Mouse (Mus musculus) cerebellum, adult 11-12 months (tissue): ENCODE results near the gene Slc25a26.

Experiments used
- DNase-seq: peaks from one replicate; pipeline ENCODE4 v3.0.0; 2022

Slc25a26 gene

DNA sequence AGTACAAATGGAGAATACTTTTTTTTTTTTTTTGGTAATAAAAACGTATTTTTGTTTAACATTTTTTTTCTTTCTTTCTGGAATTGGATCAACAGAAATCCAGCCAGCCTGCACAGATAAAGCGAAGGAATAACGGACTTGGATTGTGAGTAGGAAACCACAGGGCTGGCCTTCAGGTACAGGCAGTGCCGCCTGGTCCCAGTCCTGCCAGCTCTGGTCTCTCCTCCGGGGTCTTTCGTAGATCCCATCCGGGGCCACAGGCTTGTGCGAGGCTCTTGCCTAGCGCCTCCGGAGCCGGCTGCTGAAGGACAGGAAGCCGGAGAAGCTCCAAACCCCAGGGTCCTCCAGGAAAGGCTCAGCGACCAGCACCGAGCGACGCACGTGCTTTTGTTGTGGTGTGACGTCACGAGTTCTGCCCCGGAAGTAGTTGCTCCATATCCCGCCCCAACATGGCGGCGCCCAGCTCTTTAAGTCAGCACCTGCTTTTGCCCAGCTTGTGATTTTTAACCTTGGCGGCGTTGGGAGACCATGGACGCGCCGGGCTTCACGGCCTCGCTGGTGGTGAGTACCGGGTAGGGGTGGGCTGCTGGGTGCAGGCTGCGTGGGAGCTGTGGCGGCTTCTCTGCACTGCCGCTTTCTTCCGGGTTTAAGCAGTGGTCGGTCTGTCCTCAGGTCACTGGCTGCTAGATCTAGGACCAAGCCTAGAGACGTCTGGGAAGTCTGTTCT lies at the start of gene Slc25a26:
Gene Slc25a26 (plus strand): TSS at position 435 of the 727 bp plus-strand sequence.
- peak; percentile 87 for DNase-seq

DNA sequence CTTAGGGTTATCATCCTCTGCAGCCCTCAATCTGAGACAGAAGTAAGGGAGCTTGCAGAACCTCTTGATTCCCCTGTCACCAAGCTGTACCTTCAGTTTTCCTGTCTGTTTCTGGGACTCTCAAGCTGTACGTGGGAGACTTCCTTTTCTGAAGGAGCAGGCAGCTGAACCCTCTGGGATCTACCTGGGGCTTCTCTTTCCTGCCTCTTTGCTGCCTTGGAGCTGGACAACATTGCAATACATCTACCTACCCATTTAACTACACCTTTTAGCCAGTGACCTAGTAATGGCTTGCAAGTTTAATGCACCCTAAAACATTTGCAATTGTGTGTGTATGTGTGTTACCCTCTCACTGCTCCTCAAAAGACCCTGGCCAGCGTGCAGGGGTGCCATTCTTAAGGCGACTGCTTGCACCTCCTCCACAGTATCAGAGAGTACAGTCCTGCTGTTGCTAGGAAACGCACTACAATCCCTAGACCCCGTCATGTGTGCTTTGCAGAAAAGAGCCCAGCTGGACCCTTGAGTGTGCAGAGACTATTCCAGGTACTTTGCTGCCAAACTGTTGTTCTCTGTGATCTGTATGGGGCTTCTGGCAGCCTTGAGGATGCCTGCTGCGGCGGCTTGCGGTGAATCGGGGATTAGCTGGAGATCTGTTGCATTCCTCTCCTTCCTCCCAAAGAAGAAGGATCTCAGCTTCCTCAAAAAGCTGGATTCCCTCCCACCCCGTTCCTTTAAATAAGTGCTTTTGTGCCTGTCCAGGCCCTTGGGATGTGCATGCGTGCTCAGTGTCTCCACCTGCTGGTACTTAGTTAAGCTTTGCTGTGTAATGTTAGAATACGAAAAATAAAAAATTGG lies 35.9 kb upstream of the Slc25a26 start:
- DNase-seq: peak; percentile 64

DNA sequence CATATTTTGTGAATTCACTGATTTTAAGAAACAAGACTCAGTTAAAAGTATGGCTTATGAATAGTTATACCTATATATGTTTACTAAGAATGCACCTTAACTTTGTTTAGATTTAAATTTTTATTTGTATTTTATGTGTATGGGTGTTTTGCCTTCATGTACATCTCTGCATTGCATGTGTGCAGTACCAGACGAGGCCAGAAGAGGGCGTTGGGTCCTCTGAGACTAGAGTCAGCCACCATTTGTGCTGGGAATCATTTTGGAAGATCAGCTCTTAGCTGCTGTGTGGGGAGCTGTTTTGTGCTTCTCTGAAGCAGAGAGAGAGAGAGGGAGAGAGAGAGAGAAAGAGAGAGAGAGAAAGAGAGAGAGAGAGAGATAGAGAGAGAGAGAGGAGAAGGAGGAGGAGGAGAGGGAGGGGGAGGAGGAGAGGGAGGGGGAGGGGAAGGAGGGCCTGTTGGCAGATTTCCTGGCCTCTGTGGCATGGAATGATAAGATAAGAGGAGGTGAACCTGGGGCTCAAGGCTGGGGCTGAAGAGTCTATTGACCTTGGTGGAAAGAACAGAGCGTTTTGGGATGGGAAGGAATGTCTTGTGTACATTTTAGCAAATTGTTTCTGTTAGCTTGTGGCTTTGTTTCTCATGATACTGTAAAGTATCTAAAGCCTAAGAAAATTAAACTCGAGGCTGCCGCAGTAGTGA lies 33.5 kb upstream of the Slc25a26 start:
- no peak for DNase-seq

DNA sequence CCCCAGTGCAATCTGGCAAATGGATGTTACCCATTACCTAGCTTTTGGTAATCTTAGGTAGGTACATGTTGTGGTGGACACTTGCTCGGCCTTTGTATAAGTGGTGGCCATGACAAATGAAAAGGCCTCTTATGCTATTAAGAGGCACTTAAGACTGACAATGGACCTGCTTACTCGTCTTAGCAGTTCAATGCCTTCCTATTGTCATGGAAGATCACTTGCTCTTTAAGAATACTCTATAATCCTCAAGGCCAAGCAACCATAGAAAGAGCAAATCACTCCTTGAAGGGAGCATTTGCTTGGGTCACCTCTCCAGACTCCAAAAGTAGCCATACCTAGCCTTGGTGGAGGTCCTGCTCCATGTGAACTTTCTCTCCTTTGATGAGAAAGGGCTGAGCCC lies 7.4 kb upstream of the Slc25a26 start:
- DNase-seq: no peak

DNA sequence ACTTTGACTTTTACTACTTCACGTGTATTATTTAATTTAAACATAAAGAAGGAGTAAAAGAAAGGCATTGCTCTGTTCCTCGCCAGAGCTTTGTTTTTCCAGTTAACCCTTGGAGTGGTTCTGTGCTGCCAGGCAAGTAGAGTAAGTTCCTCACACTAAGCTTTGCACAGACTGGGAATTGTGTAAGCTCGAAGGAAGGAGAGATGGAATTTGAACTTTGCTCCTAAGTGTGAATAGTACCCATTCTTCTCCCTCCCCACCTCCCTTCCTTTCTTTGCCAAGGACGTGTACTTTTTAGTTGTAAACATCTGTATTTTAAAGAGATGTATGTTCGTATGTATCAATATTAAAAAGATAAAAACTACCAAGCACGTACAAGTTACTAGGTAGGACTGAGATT lies 3.8 kb downstream of the Slc25a26 start:
- DNase-seq: no peak

DNA sequence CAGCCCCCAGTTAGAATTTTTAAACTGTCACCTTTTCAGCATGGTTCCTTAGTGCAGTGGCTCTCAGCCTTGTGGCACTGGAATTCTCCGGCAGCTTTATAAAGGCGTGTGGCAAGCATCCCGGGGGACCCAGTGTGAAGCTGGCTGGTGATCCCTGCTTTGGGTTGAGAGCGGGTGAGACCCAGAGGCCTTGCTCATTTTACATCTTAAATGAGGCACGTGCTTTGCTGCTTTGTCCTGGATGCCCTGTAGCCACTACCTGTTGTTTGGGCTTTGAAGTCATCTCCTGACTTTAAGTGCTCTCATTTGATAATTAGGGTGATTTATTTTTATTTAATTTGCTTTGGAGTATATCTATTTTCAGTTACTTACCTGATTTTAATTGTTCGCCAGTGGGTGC lies 7.8 kb downstream of the Slc25a26 start:
- no peak for DNase-seq

DNA sequence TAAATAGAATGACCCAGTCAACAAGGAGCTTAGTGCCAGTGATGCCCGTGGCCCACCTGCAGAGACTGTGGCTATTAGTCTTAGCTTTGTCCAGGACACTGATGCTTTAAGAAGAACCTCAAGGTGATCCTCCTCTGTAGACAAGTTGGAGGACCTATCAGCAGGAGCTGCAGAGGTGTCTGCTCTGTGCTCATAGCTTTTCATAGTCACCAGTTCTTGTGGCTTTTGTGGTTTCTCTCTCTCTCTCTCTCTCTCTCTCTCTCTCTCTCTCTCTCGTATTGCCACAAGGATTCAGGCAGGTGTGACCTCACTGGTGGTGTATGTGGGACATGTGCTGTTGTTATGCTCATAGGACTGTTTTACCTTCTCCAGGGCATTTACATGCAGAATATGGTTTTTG lies 8.7 kb downstream of the Slc25a26 start:
- no peak for DNase-seq

DNA sequence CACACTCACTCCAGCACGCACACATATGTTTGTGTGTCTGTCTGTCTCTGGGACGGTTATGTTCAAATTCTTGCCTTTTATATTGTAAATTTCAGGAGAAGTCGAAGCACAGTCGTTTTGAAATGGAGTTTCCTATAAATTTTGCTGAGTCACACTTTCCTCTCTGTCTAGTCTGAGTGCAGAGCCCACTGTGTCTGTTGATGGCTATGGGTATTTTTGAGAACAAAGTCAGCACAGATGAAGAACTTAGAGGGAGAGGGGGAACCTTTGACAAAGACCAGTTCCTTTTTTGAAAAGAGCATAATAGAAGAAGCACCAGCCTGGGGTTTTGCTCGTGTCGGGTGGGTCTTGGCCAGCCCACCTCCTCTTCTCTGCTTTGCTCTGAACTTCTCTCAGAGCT lies 9.1 kb downstream of the Slc25a26 start:
- DNase-seq: no peak

DNA sequence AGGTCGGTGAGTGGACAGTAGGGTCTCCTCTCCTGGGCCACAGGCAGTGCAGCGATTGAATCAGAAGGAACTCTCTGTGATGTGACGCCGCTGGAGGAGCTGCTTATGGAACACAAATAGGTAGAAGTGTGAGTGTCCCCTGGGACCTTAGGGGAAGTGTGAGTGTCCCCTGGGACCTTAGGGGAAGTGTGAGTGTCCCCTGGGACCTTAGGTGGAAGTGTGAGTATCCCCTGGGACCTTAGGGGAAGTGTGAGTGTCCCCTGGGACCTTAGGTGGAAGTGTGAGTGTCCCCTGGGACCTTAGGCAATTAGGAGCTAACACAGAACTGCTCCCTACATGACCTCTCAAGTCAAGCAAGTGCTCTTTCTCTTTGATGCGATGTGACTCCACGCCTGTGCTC lies 18.0 kb downstream of the Slc25a26 start:
- no peak for DNase-seq

DNA sequence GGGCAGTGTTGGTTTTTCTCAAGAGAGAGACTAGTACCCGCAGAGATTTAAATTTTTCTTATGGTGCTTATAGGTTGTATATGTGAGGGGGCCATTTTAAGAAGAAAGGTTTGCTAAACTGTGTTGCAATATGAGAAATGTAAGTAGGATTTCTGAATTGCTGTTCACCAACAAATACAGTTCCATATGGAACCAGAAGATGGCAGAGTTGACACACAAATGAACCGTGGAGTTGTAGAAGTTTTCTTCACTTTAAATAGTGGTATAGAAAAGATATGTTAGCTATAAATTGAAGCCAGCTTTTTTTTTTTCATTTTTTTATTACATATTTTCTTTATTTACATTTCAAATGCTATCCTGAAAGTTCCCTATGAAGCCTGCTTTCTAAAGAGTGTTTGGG lies 24.2 kb downstream of the Slc25a26 start:
- DNase-seq: no peak

DNA sequence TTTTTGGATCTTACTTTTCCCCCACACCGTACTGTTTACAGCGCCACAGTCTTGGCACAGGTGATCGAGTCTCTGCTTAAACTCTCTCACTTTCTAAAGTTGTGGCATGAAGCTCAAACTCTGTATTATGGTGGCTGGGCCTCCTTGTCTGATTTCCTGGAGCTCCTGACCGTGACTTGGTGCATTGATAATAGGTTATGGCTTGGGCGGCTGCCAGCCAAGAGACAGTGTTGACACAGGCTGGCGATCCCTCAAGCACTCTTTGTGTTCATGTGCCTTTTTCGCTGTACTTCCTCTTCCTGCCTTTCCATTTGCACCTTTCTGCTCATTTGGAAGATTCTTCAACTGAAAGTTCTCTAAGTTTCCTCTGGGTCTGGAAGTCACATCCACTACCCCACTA lies 30.6 kb downstream of the Slc25a26 start:
- DNase-seq: no peak

DNA sequence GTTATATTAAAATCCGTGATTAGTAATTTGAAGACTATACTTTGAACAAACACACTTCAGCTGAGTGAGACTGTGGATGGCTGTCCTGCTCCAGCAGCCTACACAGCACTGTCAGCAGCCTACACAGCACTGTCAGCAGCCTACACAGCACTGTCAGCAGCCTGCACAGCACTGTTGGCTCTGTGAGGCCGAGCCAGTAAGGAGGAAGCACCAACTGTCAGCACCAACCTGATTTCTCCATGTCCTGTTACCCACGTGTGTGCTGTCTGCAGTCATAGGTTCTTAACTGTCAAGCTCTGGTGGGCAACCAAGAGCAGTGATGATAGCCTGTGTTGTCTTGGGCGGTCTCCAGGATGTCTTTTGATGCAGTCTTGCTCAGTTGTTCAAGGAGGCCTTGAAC lies 32.0 kb downstream of the Slc25a26 start:
- DNase-seq: no peak

DNA sequence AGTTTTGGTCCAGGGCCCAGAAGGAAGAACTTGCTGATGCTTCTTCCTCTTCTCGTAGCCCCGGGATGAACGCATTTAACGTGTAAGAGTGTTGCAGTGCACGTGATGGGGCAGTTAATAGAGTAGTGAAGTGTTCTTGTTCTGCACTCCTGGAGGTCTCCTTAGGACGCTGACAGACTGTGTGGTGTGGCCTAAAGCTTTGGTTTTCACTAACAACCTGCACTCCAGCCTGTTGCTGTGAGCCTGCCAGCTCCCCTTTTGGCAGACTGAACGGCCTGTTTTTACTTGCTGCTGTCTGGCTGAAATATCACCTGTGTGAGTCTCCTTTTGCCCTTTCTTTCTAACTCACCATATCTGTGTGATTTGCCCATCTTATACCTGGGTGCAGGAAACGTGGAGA lies 36.3 kb downstream of the Slc25a26 start:
- DNase-seq: no peak

DNA sequence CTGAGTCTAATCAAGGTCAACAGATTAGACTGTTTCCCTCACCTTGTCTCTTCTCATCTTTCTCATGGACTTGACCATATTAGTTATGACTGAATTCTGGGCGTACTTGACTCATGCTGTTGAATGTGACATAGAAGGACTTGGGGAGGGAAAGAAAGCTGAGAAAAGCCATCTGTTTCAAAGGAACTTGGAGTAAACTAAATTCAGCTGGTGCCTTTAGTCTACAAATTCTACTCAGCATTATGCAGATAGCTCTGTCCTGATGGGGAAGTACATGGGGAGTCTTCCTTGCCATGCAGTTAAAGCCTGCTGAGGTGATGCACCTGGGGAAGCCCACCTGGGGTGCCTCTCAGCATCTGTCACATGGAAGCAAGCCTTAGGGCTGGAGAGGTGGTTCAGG lies 37.5 kb downstream of the Slc25a26 start:
- DNase-seq: no peak

DNA sequence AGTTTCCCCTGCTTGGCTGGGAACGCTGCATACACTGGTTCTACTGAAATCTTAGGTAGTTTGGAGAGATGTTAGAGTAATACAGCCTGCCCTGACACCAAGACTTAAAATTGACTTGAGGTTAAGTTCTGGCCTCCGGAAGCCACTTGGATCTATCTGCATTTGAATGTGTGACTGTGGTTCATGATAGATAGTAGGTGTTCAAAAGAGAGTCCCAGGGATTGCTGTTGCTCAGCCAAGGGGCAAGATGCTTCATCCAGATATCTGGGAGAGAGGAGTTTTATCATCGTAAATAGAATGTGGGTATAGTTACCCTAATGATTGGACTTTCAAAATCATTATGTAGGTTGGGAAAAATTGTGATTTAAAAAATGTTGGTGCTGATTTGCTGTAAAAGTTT lies 40.0 kb downstream of the Slc25a26 start:
- DNase-seq: no peak

DNA sequence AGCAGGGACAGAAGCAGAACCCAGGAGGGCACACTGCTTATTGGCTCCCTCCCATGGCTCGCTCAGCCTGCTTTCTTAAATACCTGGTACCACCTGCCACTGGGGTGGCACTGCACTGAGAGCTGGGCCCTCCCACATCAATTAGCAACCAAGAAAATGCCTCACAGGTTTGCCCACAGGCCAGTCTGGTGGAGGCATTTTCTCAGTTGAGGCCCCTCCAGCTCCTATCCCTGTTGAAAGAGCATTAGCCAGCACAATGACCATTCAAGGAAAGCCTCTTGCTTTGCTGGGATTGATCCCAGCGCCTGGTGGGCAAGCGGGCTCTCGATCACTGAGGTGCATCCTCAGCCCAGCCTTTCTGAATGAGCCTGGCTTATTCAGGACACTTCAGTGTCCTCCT lies 40.5 kb downstream of the Slc25a26 start:
- no peak for DNase-seq

DNA sequence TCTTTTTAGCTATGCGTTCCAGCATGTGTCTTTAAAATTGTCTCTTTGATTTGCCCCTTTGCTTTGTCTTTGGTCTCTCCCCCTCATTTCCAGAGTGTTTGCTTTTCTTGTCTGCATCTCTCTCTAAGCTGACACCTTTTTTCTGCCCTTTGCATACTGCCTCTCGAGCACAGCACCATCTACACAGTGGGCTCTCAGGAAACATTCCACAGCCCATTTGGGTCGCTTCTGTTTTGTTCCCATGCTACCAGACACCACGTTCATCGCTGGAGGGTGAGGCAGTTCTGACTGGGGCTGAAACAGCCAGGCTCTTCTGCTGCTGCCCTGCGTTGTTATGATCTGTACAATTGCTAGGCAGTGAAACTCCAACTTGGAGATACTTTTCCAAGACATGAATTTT lies 41.0 kb downstream of the Slc25a26 start:
- no peak for DNase-seq

DNA sequence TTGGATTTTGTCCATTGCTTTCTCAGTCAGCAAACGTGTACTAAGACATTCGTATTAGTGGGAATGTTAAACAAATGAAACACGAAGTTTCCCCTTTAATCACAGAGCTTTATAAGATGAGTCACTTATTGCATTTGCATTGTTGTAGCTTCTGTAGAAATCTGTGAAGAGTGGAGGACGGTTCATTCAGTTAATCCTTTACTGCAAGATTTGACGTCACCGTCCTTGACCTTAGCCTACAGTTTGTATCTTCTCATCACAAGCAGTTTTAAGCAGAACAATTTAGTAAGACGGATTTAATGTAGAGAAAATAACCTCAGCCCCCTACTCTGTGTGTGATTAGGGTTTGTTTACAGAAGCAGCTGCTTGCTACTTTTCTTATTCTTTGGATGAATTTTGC lies 41.7 kb downstream of the Slc25a26 start:
- no peak for DNase-seq

DNA sequence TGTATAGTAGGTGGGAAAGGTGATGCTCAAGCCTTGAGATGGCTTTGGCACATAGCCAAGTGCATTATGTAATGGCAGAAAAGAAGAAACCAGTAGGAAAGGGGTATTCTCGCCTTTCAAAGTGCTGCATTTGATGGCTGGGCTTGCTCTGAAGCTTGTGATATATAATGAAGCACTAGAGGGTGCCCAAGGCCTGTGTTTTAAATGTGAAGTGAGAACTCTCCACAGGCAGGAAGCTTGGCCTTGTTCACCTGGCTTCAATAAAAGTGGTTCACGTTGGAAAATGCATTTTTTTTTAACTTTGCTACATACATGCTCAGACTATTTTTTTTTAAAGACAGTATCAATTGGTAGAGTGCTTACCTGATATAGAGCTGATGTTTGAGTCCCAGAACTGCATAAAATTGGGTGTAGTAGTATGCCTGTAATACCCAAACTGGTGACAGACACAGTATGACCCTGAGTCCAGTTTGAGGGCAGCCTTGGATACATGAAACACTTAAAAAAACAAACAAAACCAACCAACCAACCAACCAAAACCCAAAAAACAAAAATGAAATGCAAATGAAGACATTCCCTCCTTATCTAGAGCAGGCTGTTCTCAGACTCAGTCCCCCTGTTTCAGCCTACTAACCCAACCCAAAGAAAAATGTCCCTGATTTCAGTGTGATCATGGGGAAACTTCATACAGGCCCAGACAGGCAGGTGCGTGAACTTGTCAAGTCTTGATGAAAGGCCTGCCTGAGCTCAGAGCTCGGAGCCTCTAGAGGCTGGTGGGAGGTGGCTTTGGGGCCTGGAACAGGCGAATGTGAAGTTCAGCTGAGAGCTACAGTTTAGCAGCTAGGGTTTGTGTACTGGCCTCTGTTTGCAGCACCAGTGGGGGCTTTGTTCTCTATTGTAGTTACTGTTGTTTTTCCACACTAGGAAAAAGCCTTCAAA lies 44.0 kb downstream of the Slc25a26 start:
- peak; percentile 16 for DNase-seq

DNA sequence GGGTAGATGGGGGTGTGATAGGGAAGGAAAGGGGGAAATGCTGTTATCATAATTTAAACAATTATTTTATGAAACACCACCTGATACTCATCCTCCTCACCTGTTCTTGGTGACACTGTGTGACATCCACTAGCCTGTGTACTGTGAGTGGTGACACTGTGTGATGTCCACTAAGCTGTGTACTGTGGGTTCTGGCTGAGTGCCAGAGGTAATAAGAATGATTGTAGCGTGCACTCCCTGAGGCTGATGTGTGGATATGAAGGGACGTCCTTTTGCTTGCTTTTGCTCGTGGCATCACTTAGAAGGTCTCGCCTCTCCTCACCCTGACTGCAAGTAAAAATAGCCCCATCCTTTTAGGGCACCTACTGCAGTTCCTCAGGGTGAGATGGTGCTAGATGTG lies 47.1 kb downstream of the Slc25a26 start:
- DNase-seq: no peak

DNA sequence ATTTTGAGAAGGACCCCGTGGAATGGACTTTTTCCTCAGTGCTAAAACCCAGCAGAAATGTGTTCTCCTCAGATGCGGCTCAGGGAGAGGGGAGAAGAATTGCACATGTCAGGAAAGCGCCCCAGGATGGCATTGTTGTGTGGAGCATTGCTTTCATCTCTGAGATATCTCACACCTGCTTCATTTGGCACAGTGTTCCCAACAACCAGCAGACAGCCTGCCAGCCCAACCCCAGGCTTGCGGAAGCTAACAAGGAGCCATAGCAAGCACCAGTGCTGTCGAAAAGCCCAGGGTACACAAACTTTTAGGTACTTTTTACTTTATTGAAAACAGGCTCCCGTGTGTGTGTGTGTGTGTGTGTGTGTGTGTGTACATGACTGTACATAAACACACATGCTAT lies 50.2 kb downstream of the Slc25a26 start:
- DNase-seq: peak; percentile 44

DNA sequence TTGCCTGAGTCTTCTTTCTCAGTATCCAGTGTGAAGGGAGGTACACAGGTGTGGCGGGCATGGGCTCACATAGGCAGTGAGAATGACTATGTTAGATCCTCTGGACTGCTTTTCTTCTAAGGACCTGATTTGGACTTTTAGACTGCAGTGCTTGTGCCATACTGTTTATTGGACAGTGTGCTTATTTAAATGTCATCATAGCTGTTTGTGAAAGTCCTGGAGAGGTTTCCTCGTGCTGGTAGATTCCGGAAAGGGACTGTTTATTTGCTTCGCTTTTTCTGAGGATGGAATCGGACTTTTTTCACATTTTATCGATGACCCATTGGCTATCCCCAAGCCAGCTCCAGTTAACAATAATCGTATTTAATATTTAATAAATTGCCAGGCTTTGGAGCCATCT lies 50.7 kb downstream of the Slc25a26 start:
- DNase-seq: no peak

DNA sequence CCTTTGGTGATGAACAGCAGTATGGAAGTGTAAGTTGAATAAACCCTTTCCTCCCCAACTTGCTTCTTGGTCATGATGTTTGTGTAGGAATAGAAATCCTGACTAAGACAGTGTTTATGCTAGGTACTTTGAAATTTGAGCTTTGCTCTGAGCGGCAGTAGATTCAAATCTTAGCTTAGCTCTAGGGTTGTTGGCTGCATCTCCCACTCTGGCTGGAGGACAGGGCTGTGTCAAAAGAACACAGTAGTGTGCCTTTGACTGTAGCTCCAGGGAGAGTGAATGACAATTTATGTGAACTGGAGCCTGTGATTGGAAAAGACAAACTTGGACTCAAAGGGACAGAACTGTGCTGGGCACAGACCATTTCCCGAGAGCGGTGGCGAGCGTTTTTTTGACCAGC lies 53.0 kb downstream of the Slc25a26 start:
- DNase-seq: no peak
